Mouse (Mus musculus) v-Abl transformed pro-B cells (cell line): ENCODE results near the gene Gm49337.
"Not testable (repeated sequence)": the region's sequence is repeated elsewhere in the genome, so short reads cannot be mapped to it uniquely, and the experiment has no call there.

Experiments
- in situ Hi-C, 2 experiments: fragments of 400-800 bp; cut with MboI; formaldehyde crosslinking; loops; one replicate each; pipeline ENCODE4 v1.15.1; 2025; ENCODE audit not compliant: unreplicated experiment in 2 of 2

Gm49337 gene

DNA sequence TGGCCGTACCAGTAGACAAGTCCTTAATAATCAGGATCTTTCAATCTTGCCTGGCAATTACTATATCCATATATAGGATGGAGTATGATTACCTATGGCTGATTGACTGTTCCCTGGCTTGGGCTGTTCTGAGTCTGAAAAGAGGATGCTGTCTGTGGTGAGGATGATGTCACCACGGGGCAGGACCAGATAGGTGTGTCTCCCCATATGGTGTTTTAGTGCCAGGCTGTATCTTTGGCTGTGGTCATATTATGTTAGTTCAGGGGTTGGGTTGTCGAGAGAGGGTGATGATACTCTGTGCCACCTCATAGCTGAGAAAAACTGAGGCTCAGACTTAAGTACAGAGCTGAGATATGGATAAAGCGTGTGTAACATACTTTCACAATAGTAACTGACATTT is 11.9 kb downstream of the Gm49337 start:
- in situ Hi-C loops = no loop called here

DNA sequence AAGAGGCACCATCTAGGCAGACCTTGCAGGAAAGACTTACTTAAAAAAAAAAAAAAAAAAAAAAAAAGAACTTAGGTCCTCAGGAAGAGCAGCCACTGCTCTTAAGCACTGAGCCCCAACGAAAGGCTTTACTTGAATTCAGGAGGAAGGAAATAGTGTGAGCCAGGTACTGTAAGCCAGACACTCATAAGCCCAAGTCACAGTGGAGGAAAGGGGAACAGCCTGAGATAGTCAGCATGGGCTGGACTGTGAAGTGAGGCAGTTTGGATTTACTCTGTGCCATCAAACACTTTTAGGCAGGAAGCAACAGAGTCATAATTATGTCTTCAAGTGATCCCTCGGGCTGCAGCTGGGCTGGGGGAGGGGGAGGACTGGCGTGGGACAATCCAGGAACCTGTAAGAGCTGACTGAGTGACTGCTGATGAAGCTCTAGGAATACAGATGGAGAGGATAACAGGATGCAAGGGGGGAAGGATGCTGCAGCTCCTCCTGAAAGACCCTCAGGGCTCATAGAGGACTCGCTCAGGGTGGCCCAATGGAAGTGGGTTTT is 19.2 kb downstream of the Gm49337 start:
- in situ Hi-C loops = no loop called here

DNA sequence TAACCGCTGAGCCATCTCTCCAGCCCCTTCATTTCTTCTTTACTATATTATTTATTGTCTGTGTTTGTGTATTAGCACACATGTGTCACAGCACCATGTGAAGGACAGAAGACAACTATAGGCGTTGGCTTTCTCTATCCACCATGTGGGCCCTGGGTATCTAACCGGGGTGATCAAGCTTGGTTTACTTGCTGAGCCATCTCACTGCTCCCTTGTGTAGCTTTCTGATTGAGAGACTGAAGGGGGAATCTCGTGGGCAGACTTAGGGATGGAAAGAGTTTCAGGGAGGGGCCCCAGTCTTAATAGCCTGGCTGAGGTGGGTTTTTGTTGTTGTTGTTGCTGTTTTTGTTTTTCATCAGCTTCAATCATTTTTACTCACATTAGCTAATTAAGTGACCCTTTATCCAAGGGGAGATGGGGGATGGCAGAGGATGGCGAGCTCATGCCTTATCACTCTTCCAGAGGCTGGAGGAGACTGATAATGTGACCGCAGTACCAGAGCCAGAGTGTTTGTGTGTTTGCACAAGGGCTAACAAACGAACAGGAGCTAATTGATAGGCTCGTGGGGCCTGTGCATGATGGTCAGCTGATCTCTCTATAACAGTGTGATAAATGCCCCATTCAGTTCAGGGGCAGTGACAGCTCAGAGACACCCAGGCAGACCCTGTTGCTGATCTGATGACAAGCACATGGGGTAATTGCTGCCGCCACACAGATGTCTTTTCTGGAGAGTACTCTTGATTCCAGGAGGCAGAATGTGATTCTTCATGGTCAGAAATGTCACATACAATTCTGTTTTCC is 20.6 kb downstream of the Gm49337 start:
- in situ Hi-C loops = no loop called here

DNA sequence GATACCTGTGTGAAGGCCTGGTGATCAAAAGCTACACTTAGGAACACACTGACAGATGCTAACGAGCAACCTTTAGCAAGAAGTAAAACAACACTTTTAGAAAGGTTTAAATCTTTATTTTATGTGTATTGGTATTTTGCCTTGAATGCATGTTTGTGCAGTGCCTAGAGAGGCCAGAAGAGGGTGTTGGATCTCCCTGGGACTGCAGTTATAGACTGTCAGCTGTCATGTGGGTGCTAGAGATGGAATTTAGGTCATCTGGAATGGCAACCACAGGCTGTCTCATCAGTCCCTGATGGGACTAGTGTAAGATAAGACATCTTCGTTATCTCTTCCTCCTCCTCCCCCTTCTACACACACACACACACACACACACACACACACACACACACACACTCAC is 25.2 kb downstream of the Gm49337 start:
- in situ Hi-C loops = no loop called here

DNA sequence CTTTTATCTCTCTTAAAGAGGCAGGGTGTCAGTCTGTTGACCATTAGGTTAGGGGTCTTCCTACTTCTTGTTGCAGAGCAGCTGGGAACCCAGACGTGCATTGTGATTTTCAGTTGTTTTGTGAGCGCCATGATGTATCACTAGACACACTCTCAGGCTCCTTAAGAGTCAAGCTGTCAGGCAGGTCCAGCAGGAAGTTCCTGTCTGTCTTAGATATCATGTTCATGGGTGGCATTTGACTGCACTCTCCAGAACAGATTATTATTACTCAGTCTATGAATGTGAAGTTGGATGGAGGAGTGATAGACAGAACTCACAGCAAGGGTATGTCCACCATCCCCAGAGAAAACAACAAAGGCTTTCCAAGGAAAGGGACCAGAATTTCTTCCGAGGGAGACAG is 31.2 kb downstream of the Gm49337 start:
- in situ Hi-C loops = no loop called here

DNA sequence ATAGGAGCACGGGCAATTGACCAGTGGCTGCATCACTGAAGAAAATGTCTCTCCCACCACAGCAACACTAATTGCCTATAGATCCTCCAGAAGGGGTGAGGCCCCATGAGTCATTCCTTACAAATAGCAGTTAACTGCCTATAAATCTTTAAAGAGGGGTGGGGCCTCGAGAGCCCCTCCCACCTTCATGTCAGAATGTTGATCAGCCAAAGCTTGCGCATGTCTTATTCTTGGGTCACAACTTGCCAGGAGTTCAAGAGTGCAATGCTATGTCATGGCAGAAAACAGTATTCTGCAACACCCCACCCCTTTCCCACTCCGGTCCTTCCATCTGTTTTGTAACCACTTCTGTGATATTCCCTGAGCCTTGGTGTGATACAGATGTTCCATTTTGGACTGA is 33.3 kb downstream of the Gm49337 start:
- in situ Hi-C loops = no loop called here

DNA sequence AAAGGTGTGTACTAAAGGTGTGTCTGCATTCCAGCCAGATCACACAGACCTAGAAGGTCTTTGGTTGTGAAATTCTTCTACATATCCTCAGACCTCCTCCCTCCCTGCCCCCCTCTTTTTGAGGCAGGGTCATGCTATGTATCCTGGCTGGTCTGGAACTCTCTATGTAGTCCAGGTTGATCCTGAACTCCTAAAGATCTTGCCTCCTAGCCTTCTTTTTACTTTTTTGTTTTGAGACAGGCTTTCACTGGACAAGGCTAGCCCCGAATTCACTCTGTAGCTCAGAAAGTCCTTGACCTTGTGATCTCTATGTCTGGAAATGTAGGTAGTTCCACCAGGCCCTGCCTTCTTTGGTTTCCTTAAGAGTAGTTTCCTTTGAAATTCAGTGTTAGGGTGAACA is 35.7 kb downstream of the Gm49337 start:
- in situ Hi-C loops = no loop called here

DNA sequence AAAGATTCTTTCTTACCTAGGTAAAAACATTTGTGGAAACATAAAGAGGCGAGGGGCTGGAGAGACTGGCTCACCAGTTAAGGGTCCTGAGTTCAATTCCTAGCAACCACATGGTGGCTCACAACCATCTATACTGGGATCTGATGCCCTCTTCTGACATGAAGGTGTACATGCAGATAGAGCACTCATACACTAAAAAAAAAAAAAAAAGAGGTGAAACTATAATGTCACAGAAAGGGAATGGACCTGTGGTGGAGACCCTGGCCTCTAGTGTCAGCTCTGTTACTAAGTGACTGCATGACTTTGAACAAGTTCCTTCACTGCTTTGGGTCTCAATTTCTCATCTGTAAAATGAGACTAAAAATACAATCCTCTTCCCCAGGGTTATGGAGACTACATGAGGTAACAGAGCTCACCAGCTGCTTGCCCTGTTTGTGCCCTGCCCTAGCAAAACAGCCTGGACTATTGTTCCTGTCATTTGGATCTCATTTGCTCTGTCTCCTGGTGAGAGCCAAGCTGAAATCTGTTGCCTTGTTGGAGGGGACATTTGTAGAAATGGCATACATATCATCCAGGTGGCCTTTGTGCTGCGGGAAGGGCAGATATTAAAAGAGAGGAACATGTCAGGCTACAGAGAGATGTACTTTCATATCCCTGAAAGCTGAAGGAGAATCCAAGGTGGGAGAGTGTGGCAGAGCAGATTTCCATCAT is 42.9 kb downstream of the Gm49337 start:
- in situ Hi-C loops = no loop called here

DNA sequence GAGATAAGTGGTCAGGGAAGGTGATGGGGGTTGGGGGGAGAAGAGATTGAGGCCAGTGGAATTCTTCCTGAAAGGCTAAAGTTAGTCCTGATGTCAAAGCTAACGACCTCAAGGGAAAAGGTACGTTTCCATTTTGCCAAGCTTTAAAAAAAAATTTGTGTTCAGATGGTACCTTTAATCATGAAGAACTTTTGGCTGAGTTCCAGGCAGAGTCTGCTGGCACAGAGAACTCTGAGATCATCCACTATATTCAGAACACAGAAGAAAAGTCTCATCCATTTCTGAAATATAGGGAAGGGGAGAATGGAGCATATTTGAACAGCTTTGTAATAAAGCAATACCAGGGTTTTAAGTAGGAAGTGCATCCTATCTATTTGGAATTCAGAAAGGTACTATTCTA is 43.9 kb downstream of the Gm49337 start:
- in situ Hi-C loops = no loop called here

DNA sequence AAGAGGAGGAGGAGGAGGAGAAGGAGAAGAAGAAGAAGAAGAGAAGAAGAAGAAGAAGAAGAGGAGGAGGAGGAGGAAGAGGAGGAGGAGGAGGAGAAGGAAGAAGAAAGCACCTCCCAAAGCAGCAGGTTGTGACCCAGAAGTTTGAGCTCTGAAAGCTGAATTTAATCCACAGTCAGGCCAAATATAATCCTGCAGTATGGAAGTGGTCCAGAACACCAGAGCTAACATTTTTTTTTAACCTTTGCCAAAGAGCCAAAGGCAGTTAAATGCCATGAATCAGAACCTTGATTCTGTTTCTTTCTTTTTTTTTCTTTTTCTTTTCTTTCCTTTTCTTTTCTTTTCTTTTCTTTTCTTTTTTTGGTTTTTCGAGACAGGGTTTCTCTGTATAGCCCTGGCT is 44.5 kb downstream of the Gm49337 start:
- in situ Hi-C loops = not testable (repeated sequence)

DNA sequence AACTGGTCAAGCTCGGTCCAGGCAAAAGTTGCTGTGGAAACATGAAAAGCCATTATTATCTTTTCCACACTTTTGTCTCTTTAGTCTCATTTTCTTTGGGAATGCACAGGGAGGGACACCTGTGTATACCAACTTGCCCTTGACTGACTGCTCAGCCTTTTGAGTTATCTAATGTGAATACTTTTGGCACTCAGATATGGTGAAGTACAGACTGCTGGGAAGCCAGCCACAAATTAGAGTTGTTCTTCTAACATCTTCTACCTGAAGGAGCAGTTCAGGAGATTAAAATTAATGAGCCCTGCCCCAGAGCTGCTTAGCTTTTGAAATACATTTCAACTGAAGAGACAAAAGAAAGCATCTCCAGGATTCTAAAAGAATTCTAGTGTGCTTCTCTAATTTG is 45.9 kb downstream of the Gm49337 start:
- in situ Hi-C loops = no loop called here

DNA sequence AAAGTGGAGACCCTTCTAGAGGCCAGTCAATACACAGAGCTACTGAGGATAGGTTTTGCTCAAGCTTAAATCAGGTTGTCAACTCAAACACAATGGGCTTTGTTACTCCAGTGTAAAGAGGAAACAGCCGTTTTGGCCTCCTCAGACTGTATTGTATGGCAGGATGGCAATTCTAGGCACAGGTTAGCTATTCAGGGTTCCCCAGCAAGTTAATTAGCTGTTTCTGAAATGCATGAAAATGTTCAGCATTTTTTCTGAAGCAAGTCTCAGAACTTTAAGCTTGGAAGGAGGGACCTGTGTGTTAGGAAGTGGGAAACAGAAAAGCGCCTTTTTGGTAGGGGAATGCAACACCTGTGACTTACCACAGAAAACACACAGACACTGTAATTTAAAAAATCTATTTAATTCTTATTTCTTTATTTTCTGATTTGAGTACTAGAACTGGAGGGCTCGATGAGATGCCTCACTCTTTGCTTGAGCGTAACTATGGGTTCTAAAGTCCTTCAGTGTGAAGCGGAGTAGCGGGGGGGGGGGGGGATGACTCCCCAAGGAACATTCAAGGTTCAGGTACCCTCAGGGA is 47.0 kb downstream of the Gm49337 start:
- in situ Hi-C loops = no loop called here

DNA sequence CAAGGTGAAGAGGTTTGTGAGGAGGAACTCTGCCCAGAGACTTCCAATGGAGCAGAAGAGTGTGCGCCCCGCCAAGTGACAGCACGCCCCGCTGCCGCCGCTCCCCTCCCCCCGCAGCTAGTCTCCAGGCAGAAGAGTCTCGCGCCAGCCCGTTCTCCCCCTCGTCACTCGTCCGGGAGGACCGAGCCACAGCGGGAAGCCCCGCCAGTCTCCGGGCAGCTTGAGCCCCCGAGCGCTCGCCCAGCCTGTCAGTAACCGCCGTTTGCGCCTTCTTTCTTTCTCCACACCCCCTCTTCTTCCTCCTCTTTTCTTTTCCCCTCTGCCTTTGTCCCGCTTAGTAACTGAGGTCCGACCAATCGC is 47.6 kb downstream of the Gm49337 start:
- in situ Hi-C loops = no loop called here

DNA sequence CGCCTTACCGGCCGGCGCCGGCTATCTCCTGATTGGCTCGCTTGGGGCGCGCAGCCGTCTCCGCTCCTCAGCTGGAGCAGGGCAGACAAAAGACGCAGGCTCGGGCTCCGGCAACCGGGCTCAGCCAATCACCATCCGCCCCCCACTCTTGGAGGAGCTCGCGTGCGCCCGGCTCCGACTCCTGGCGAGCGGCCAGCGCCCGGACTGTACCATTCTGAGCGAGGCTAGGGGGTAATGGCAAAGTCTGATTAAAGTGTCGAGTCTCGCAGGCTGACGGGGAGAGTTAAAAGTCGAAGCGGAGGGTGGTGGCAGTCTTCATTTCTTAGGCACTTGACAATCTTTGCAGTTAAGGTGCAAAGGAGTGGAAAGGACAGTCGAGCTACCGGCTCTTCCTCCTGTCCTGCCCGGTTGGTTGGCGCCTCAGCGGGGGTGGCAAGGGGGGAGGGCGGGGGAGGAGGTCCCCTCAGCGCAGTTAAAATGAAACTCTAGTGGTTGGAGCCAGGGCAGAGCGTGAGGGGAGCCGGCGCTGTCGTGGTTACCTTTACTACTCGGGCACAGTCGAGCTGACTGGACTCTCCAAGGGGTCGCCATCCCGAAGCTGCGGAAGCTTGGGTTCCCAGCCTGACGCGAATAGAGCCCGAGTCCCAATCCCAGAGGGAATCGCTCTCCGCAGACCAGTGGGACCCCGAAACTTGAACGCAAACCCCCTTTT is 48.1 kb downstream of the Gm49337 start, which contains the start of gene Pik3r3:
TSS of gene Pik3r3 (plus strand) at position 479 of the 712 bp plus-strand sequence.
- in situ Hi-C loops = no loop called here

DNA sequence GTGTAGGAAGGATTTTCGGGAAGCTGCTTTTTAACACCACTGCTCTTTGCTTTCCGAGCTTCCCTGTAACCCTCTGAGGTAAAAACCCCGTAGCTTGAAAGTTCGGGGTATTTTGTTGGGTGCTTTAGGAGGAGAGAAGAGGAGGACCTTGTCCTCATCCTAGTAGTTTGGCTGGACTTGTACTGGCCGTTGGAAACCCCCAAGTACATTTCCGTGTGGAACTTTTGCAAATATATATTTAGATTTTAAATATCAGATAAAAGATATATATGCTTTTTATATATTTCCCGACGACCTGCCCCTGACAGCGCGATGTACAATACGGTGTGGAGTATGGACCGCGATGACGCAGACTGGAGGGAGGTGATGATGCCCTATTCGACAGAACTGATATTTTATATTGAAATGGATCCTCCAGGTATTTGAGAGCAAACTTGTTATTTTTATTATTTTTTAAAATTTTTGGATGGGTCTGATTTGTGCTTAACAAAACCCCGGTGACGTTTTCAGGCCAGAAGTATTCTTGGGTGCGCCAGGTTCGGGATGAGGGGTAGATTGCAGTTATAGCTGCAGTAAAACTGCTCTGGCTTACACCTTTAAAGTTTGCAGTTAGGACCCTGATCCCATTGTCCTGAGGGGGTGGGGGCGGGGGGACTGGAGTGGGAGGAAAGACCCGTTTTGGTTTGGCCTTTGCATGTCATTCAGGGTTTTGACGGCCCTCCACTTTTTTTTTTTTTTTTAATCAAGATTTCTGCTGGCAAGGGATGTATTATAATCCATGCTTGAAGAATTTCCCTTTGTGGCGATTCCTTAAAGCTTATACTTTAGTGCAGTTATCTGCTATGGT is 49.0 kb downstream of the Gm49337 start:
- in situ Hi-C loops = no loop called here

DNA sequence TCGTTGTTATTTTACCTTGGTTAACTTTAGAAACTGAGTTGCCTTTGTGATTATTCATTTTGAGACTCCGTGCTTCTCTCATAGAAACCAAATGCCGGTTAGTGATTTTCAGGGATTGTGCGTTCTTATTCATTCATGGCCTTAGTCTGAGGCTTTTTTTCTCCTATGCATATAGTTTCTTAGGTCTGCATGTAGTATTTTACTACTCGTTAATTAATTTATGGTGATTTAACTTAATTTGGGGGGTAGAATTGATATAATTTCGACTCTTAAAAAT is 49.6 kb downstream of the Gm49337 start:
- in situ Hi-C loops = no loop called here

DNA sequence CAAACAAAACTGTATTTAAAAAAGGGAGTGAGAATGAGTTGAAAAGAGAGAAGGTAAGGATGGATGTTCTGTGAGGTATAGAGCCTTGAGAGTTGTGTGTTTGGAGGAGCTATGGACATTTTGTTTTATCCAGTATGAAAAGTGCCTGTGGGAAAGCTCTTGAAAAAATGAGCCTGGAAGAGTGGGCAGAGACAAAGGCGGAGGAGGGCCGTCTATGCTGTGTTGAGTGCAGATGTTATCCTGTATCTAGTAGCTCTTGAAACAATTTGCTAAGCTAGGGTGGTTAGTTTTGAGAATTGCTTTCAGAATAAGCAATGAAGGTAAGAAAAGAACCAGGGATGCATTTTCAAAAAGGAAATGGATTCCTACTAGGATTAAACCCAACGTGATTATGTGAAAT is 70.2 kb downstream of the Gm49337 start:
- in situ Hi-C loops = loop anchor here in 1 of 2 experiments (10.0 kb wide), 1 partner anchor 431 kb away; no protein-coding TSS in a partner anchor

DNA sequence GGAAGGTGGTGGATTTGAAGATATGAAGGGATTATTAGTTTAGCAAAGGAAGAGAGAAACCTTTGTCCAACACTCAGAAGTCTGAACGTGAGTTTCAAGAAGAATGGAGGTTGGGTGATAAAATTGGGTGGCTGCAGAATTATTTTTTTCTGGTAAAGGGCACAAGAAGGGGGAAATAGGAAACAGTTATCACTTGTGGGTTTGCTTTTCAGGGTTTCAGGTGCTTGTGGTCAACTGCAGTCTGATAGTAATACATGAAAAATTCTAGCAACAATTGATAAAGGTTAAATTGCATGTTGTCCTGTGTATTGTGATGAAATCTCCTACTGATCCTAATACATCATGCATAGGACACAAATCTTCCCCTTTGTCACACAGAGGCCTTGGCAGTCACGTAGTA is 71.1 kb downstream of the Gm49337 start:
- in situ Hi-C loops = loop anchor here in 1 of 2 experiments (10.0 kb wide), 1 partner anchor 431 kb away; no protein-coding TSS in a partner anchor

DNA sequence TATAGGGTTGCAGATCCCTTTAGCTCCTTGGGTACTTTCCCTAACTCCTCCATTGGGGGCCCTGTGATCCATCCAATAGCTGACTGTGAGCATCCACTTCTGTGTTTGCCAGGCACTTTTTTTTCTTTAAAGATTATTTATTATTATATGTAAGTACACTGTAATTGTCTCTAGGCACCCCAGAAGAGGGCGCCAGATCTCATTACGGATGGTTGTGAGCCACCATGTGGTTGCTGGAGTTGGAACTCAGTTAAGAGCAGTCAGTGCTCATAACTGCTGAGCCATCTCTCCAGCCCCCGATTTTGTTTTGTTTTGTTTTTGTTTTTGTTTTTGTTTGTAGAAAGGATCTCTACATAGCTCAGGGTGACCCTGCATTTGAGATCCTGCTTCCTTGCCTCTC is 72.7 kb downstream of the Gm49337 start:
- in situ Hi-C loops = loop anchor here in 1 of 2 experiments (10.0 kb wide), 1 partner anchor 429 kb away; no protein-coding TSS in a partner anchor

DNA sequence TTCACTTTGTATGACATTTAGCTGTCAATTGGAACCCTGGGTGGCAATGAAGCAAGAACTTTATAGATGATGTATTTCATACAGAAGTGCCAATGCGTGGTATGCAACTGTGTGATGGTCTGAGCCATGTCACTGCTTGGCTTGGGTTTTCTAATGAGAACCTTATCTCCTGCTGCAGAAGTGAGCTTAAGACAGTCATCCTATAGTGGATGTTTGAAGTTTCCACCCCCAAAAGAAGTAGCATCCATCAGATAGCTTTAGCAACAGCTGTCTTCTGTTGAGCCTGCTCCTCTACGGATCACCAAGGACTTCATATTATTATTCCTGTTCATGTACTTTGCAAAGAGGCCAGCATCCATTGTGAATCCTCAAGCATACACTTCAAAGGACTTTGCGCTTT is 76.8 kb downstream of the Gm49337 start:
- in situ Hi-C loops = loop anchor here in 1 of 2 experiments (10.0 kb wide), 1 partner anchor 425 kb away; no protein-coding TSS in a partner anchor
